Mouse (Mus musculus): ENCODE data around the gene Phldb3. TPM values are rescaled to one million over a fixed set of nuclear protein-coding genes. Genes with fewer than 3 reads are reported as not detected.
A peak's percentile ranks its signal among the peaks of the same experiment; 100 is the strongest.

Phldb3 gene
- total and polyA plus RNA-seq, 3 experiments = 0.89 to 3.6 (median 3.5) TPM

- no peaks in the 10 kb centered on the region for H3K27me3 ChIP-seq (replicated peaks)
These were observed 45.8 kb upstream of the Phldb3 start for GRCm38 (mm10) chr7:24564607-24565265.

GRCm38 (mm10) chr7:24565627-24566026, 44.9 kb upstream of the Phldb3 start:
- peaks cover 38 to 65% of the 10 kb centered on the region in 2 experiments for H3K36me3 ChIP-seq (replicated peaks in 1 of 2; ENCODE audit: control insufficient read depth in 1 of 2, insufficient read depth in 1 of 2, low read length in 1 of 2)
- H3K79me2 ChIP-seq (replicated peaks; ENCODE audit: control insufficient read depth, extremely low read depth, insufficient read depth, poor library complexity, severe bottlenecking) = peaks cover 8% of the 10 kb centered on the region; the same call in 1 of the 2 replicates
- H3K4me3 ChIP-seq (replicated peaks in 1 of 3; ENCODE audit: low read depth in 2 of 3, low read length in 2 of 3, poor library complexity in 1 of 3) = peak overlapping the region; percentile 11 to 53 (median 37)
- H3K4me2 ChIP-seq (ENCODE audit: insufficient read depth, low read depth, poor library complexity, severe bottlenecking) = peak overlapping the region; percentile 80
- peaks cover 41 to 93% of the 10 kb centered on the region in 2 experiments for H3K4me1 ChIP-seq (ENCODE audit: control insufficient read depth in 1 of 2, insufficient read depth in 2 of 2)
- H3K9me3 ChIP-seq (replicated peaks; ENCODE audit: low read length) = no peaks in the 10 kb centered on the region
- dilution Hi-C loops (cut with MboI; ENCODE audit: extremely low pct_ligation_motif_present, extremely low pct_unique_long_range_greater_than_20kb, low sequenced_read_pairs) = no loop called here
- in situ Hi-C loops (cut with MboI; ENCODE audit: low pct_ligation_motif_present, low pct_unique_long_range_greater_than_20kb, low sequenced_read_pairs) = loop anchor here (5.0 kb wide), 1 partner anchor 33 kb away; the partner anchor contains the start of gene Irgq
- peak; percentile 88 for DNase-seq (ENCODE audit: extremely low read depth)
- H3K27me3 ChIP-seq (replicated peaks) = no peaks in the 10 kb centered on the region
- peak overlapping the region; percentile 100 for H3K27ac ChIP-seq (ENCODE audit: insufficient read depth, low read depth)
- H3K9ac ChIP-seq (ENCODE audit: insufficient read depth, low read depth) = peak overlapping the region; percentile 41; the same call in 1 of the 2 replicates
- no peak for TF ChIP-seq USF2 (conservative IDR thresholded peaks at IDR 0.05; ENCODE audit: low read depth, low read length)
- no peak for TF ChIP-seq SMC3 (IDR thresholded peaks at IDR 0.05; ENCODE audit: low read depth, low read length)
- TF ChIP-seq RAD21 (IDR thresholded peaks at IDR 0.05; ENCODE audit: low read depth, low read length) = no peak
- TF ChIP-seq BHLHE40 (IDR thresholded peaks at IDR 0.05; ENCODE audit: low read depth, low read length) = peak; percentile 23; the same call in 1 of the 2 replicates
- peak; percentile 49; the same call in 1 of the 2 replicates for TF ChIP-seq POLR2A (IDR thresholded peaks at IDR 0.05; ENCODE audit: low read depth, low read length)
- no peak for TF ChIP-seq GABPA (IDR thresholded peaks at IDR 0.05; ENCODE audit: insufficient replicate concordance, low read depth, low read length)
- TF ChIP-seq TBP (conservative IDR thresholded peaks at IDR 0.05; ENCODE audit: low read depth, low read length) = peak; percentile 42; the same call in 1 of the 2 replicates
- peak; percentile 29; the same call in 1 of the 2 replicates for TF ChIP-seq ETS1 (conservative IDR thresholded peaks at IDR 0.05; ENCODE audit: low read depth, low read length)
- TF ChIP-seq JUND (conservative IDR thresholded peaks at IDR 0.05; ENCODE audit: low read depth, low read length) = no peak
- TF ChIP-seq RCOR1 (conservative IDR thresholded peaks at IDR 0.05; ENCODE audit: low read depth, low read length) = no peak
- peak; percentile 29; the same call in 1 of the 2 replicates for TF ChIP-seq NRF1 (IDR thresholded peaks at IDR 0.05; ENCODE audit: low read depth, low read length)
- TF ChIP-seq ZKSCAN1 (IDR thresholded peaks at IDR 0.05; ENCODE audit: borderline replicate concordance, low read depth, low read length) = no peak
- TF ChIP-seq CHD2 (IDR thresholded peaks at IDR 0.05; ENCODE audit: low read length) = no peak
- TF ChIP-seq MAFK (IDR thresholded peaks at IDR 0.05; ENCODE audit: insufficient replicate concordance, low read length) = no peak
- TF ChIP-seq KAT2A (IDR thresholded peaks at IDR 0.05; ENCODE audit: insufficient replicate concordance, low read length) = no peak

More at GRCm38 (mm10) chr7:24564607-24565265, 45.8 kb upstream of the Phldb3 start:
- Histone ChIP-seq H3K4me2 (ENCODE audit: insufficient read depth, low read depth, poor library complexity, severe bottlenecking) (peak overlapping the region; percentile 80), H3K79me2 (replicated peaks; ENCODE audit: control insufficient read depth, extremely low read depth, insufficient read depth, poor library complexity, severe bottlenecking) (peaks cover 13% of the 10 kb centered on the region; the same call in 1 of the 2 replicates), H3K9me3 (replicated peaks; ENCODE audit: low read length) (no peaks in the 10 kb centered on the region), H3K4me1 (ENCODE audit: control insufficient read depth in 1 of 2, insufficient read depth in 2 of 2) (peaks cover 46 to 93% of the 10 kb centered on the region in 2 experiments), H3K27ac (ENCODE audit: insufficient read depth, low read depth) (peak overlapping the region; percentile 100), H3K36me3 (replicated peaks in 1 of 2; ENCODE audit: control insufficient read depth in 1 of 2, insufficient read depth in 1 of 2, low read length in 1 of 2) (peaks cover 39 to 64% of the 10 kb centered on the region in 2 experiments), H3K9ac (ENCODE audit: insufficient read depth, low read depth) (peak overlapping the region; percentile 21), H3K4me3 (replicated peaks in 1 of 3; ENCODE audit: low read depth in 2 of 3, low read length in 2 of 3, poor library complexity in 1 of 3) (no peak overlapping the region)
- in situ Hi-C loops (cut with MboI; ENCODE audit: low pct_ligation_motif_present, low pct_unique_long_range_greater_than_20kb, low sequenced_read_pairs) = loop anchor here (5.0 kb wide), 1 partner anchor 32 kb away; the partner anchor contains the start of gene Irgq
- TF ChIP-seq MXI1 (IDR thresholded peaks at IDR 0.05; ENCODE audit: low read depth, low read length) (peak; percentile 32; the same call in 1 of the 2 replicates), ZKSCAN1 (IDR thresholded peaks at IDR 0.05; ENCODE audit: borderline replicate concordance, low read depth, low read length) (no peak), MEF2A (IDR thresholded peaks at IDR 0.05; ENCODE audit: borderline replicate concordance, low read depth, low read length) (peak; percentile 80), TBP (conservative IDR thresholded peaks at IDR 0.05; ENCODE audit: low read depth, low read length) (peak; percentile 26; the same call in 1 of the 2 replicates), UBTF (IDR thresholded peaks at IDR 0.05; ENCODE audit: low read depth, low read length) (no peak), ETS1 (conservative IDR thresholded peaks at IDR 0.05; ENCODE audit: low read depth, low read length) (peak; percentile 93), NRF1 (IDR thresholded peaks at IDR 0.05; ENCODE audit: low read depth, low read length) (peak; percentile 76), E2F4 (IDR thresholded peaks at IDR 0.05; ENCODE audit: insufficient replicate concordance, low read depth, low read length) (no peak), JUND (conservative IDR thresholded peaks at IDR 0.05; ENCODE audit: low read depth, low read length) (peak; percentile 59), BHLHE40 (IDR thresholded peaks at IDR 0.05; ENCODE audit: low read depth, low read length) (peak; percentile 67), ZNF384 (IDR thresholded peaks at IDR 0.05; ENCODE audit: low read depth, low read length) (no peak), ZC3H11A (IDR thresholded peaks at IDR 0.05; ENCODE audit: low read depth, low read length) (no peak), POLR2A (IDR thresholded peaks at IDR 0.05; ENCODE audit: low read depth, low read length) (no peak), CHD2 (IDR thresholded peaks at IDR 0.05; ENCODE audit: low read length) (no peak; the same call in 1 of the 2 replicates), MAFK (IDR thresholded peaks at IDR 0.05; ENCODE audit: insufficient replicate concordance, low read length) (peak; percentile 56; the same call in 1 of the 2 replicates), IRF4 (IDR thresholded peaks at IDR 0.05; ENCODE audit: low read depth, low read length) (peak; percentile 68), NELFE (IDR thresholded peaks at IDR 0.05; ENCODE audit: low read depth, low read length) (no peak; the same call in 1 of the 2 replicates), SIN3A (IDR thresholded peaks at IDR 0.05; ENCODE audit: low read length) (no peak), MYC (IDR thresholded peaks at IDR 0.05; ENCODE audit: low read depth, low read length) (0 out of 2 replicates have a peak, but pooled peaks have one; percentile 79), SMC3 (IDR thresholded peaks at IDR 0.05; ENCODE audit: low read depth, low read length) (peak; percentile 81), RAD21 (IDR thresholded peaks at IDR 0.05; ENCODE audit: low read depth, low read length) (peak; percentile 66), CTCF (conservative IDR thresholded peaks at IDR 0.05 in 1 of 2, IDR thresholded peaks at IDR 0.05 in 1 of 2; ENCODE audit: low read depth in 2 of 2, low read length in 2 of 2) (peak; percentile 85 to 88), MAZ (IDR thresholded peaks at IDR 0.05; ENCODE audit: low read depth, low read length) (0 out of 2 replicates have a peak, but pooled peaks have one; percentile 10), HCFC1 (IDR thresholded peaks at IDR 0.05; ENCODE audit: low read depth, low read length) (peak; percentile 26; the same call in 1 of the 2 replicates), TCF12 (IDR thresholded peaks at IDR 0.05; ENCODE audit: low read depth, low read length) (peak; percentile 79), GABPA (IDR thresholded peaks at IDR 0.05; ENCODE audit: insufficient replicate concordance, low read depth, low read length) (no peak), ZMIZ1 (IDR thresholded peaks at IDR 0.05; ENCODE audit: low read depth, low read length) (no peak), EP300 (IDR thresholded peaks at IDR 0.05; ENCODE audit: low read length) (peak; percentile 84), MAX (IDR thresholded peaks at IDR 0.05; ENCODE audit: low read length) (peak; percentile 54), ELF1 (IDR thresholded peaks at IDR 0.05; ENCODE audit: low read depth, low read length) (peak; percentile 48), PAX5 (IDR thresholded peaks at IDR 0.05; ENCODE audit: low read length) (no peak), CHD1 (IDR thresholded peaks at IDR 0.05; ENCODE audit: low read depth, low read length) (no peak), JUN (IDR thresholded peaks at IDR 0.05; ENCODE audit: insufficient read depth, low read depth, low read length) (peak; percentile 88), RCOR1 (conservative IDR thresholded peaks at IDR 0.05; ENCODE audit: low read depth, low read length) (peak; percentile 27; the same call in 1 of the 2 replicates), POLR2AphosphoS2 (IDR thresholded peaks at IDR 0.05; ENCODE audit: low read depth, low read length) (no peak), USF1 (IDR thresholded peaks at IDR 0.05; ENCODE audit: low read depth, low read length) (no peak), KAT2A (IDR thresholded peaks at IDR 0.05; ENCODE audit: insufficient replicate concordance, low read length) (no peak), USF2 (conservative IDR thresholded peaks at IDR 0.05; ENCODE audit: low read depth, low read length) (peak; percentile 13; the same call in 1 of the 2 replicates)
- dilution Hi-C loops (cut with MboI; ENCODE audit: extremely low pct_ligation_motif_present, extremely low pct_unique_long_range_greater_than_20kb, low sequenced_read_pairs) = no loop called here
- DNase-seq (ENCODE audit: extremely low read depth) = peak; percentile 98
